Mouse (Mus musculus): ENCODE measurements around the gene Unc13a. TPM values are rescaled to one million over a fixed set of nuclear protein-coding genes. Genes with fewer than 3 reads are reported as not detected.

Unc13a gene
- polyA plus RNA-seq, 1 experiment from 2014 or later: 0.41 TPM

DNA sequence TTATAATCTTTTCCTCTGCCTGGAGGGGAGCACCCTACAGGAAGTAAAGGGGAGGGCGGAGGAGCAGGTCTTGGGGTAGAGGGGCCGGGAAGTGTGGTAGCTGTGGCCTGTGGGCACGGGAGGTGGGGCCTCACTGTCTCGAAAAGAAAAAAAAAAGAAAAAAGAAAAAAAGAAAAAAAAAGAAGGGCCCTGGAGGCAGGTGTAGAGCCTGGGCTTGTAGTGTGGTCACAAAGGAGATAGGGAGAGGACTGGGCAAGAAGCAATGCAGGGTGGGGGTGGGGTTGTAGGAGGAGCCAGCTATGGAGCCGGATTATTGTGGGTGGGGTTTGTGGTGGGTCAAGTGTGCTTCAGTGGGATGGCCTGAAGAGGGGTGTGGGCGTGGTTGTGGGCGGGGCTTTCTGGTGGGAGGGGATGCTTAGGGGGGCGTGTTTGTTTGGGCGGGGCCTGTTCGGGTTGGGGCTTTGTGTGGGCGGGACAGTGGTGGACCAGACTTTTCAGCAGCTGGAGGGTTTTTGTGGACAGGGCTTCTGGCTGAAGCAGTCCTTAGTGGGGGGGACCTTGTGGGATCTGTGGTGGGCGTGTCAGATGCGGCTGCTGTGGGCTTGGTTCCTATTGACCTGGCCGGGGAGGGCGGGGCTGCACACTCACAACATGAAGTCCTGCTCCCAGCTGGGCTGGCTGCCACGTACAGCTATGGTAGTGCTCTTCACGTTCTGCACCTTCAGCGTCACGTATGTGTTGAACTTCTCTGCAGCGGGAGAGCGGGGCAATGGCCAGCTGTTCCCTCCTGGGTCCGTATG, 6.0 kb downstream of the Unc13a start:
- H3K4me3 ChIP-seq (ENCODE audit: low read depth, low read length): peak overlapping the region; percentile 40
- 3% methylated on average over 22 of the region's 22 CpGs for WGBS

DNA sequence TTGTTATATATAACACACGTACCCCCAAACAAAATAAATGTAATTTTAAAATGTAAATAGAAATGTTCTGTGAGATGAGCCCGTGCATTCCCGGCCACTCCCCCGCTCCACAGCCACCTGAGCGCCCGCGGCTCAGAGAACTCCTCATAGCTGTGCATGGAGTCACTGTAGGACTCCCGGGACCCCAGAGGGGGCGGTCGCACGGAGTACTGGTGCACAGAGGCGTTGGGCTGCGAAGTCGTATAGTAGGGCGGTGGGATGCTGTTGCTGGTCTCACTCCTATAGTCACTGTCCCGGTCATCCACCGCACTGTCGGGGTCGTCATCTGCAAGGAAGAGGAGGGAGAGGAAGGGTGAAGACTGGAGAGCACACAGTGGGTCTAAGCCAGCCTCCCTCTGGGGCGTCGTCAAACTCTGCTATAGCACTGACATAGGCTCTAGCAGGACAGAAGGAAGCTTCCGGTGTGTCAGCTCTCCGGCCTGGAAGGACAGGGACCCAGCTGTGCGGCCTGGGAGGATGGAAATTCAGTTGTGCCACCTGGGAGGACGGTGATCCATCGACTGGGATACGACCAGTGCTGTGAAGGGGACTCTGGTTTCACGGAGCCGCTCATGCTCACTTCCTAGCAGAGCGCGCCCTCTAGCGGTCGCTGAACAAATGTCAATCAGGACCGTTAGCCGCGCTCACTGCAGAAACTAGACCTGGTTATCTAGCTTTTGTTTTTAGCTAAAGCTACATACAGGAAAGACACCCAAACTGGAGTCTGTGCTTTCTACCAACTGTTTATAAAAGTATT, 11.0 kb downstream of the Unc13a start:
- WGBS: 11% methylated on average over 36 of the region's 36 CpGs
- DNase-seq (ENCODE audit: low spot score): peak; percentile 80
- no peaks in the 10 kb centered on the region for H3K36me3 ChIP-seq (ENCODE audit: control insufficient read depth, insufficient read depth, low read length)
- ATAC-seq (replicated peaks; ENCODE audit: low FRiP score): peak; percentile 54
- H3K9ac ChIP-seq (ENCODE audit: low read depth, low read length): no peak overlapping the region
- peaks cover 4% of the 10 kb centered on the region for H3K4me1 ChIP-seq (replicated peaks; ENCODE audit: control insufficient read depth, insufficient read depth, low read length)
- peaks cover 46% of the 10 kb centered on the region for H3K27me3 ChIP-seq (replicated peaks; ENCODE audit: control insufficient read depth, insufficient read depth, low read length)
- H3K27ac ChIP-seq (ENCODE audit: low read depth, low read length): no peak overlapping the region
- no peaks in the 10 kb centered on the region for H3K9me3 ChIP-seq (ENCODE audit: control insufficient read depth, low read length)
- 0 out of 2 replicates have a peak overlapping the region, but pooled peaks have one; percentile 10 for H3K4me3 ChIP-seq (ENCODE audit: low read depth, low read length)
- peak overlapping the region; percentile 27; the same call in 1 of the 2 replicates for H3K4me2 ChIP-seq

More for the DNA sequence above, 6.0 kb downstream of the Unc13a start:
- H3K36me3 ChIP-seq (ENCODE audit: control insufficient read depth, insufficient read depth, low read length): no peaks in the 10 kb centered on the region
- H3K4me1 ChIP-seq (replicated peaks; ENCODE audit: control insufficient read depth, insufficient read depth, low read length): peaks cover 28% of the 10 kb centered on the region
- H3K4me2 ChIP-seq: peak overlapping the region; percentile 74
- ATAC-seq (replicated peaks; ENCODE audit: low FRiP score) (peak; percentile 79), DNase-seq (ENCODE audit: low spot score) (peak; percentile 96)
- H3K27ac ChIP-seq (ENCODE audit: low read depth, low read length): 0 out of 2 replicates have a peak overlapping the region, but pooled peaks have one; percentile 10
- no peak overlapping the region for H3K9ac ChIP-seq (ENCODE audit: low read depth, low read length)
- H3K27me3 ChIP-seq (replicated peaks; ENCODE audit: control insufficient read depth, insufficient read depth, low read length): peaks cover 38% of the 10 kb centered on the region
- no peaks in the 10 kb centered on the region for H3K9me3 ChIP-seq (ENCODE audit: control insufficient read depth, low read length)

DNA sequence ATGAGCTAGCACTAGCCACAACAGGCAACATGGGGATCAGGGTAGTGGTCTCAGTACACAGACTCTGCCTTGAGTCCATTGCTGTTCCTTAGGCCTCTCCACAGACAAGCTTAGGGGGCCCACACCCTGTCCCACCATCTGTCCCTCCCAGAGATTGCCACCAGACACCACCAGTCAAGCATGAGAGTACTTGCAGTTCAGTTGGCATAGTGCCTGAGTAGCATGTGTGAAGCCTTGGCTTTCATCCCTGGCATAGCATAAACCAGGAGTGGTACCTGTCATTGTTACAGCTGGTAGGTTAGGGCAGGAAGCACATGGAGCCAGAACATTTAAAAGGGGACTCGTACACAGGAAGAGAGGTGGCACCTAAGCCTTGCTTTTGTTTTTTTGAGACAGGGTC, 11.8 kb downstream of the Unc13a start:
- Histone ChIP-seq H3K36me3 (ENCODE audit: control insufficient read depth, insufficient read depth, low read length) (no peaks in the 10 kb centered on the region), H3K4me3 (ENCODE audit: low read depth, low read length) (no peak overlapping the region), H3K27ac (ENCODE audit: low read depth, low read length) (no peak overlapping the region), H3K27me3 (replicated peaks; ENCODE audit: control insufficient read depth, insufficient read depth, low read length) (peaks cover 53% of the 10 kb centered on the region), H3K9me3 (ENCODE audit: control insufficient read depth, low read length) (no peaks in the 10 kb centered on the region), H3K4me2 (no peak overlapping the region), H3K9ac (ENCODE audit: low read depth, low read length) (no peak overlapping the region), H3K4me1 (replicated peaks; ENCODE audit: control insufficient read depth, insufficient read depth, low read length) (no peaks in the 10 kb centered on the region)
- DNase-seq (ENCODE audit: low spot score) (no peak), ATAC-seq (replicated peaks; ENCODE audit: low FRiP score) (no peak)
- 55% methylated on average over 1 of the region's 1 CpGs for WGBS

DNA sequence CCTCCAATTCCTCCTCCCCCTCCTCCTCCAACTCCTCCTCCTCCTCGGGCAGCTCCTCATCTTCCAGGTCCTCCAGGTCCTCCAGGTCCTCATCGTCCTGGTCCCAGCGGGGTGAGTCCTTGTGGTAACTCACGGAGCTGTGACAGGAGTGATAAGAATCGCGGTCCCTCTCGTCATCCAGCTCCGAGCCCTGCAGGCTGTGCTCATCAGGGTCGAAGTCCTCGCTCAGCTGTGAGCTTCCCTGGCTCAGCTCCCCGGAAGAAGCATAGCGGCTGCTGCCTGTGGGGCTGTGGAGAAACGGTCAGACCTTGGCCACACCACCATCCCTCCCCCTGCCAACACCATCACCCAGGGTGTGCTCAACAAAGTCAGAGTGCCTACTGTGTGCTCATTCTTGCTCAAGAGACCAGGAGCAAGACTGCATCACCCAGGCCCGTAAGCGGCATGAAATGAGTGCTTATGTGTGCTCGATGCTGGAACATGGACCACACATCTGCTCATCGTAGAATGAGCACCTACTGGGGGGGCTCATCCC, 13.0 kb downstream of the Unc13a start:
- no peaks in the 10 kb centered on the region for H3K9me3 ChIP-seq (ENCODE audit: control insufficient read depth, low read length)
- H3K4me2 ChIP-seq: peak overlapping the region; percentile 17; the same call in 1 of the 2 replicates
- no peaks in the 10 kb centered on the region for H3K36me3 ChIP-seq (ENCODE audit: control insufficient read depth, insufficient read depth, low read length)
- ATAC-seq (replicated peaks; ENCODE audit: low FRiP score): no peak
- peaks cover 64% of the 10 kb centered on the region for H3K27me3 ChIP-seq (replicated peaks; ENCODE audit: control insufficient read depth, insufficient read depth, low read length)
- 0 out of 2 replicates have a peak overlapping the region, but pooled peaks have one; percentile 7 for H3K4me3 ChIP-seq (ENCODE audit: low read depth, low read length)
- WGBS: 26% methylated on average over 17 of the region's 17 CpGs
- DNase-seq (ENCODE audit: low spot score): no peak
- H3K27ac ChIP-seq (ENCODE audit: low read depth, low read length): no peak overlapping the region
- H3K9ac ChIP-seq (ENCODE audit: low read depth, low read length): no peak overlapping the region
- no peaks in the 10 kb centered on the region for H3K4me1 ChIP-seq (replicated peaks; ENCODE audit: control insufficient read depth, insufficient read depth, low read length)

DNA sequence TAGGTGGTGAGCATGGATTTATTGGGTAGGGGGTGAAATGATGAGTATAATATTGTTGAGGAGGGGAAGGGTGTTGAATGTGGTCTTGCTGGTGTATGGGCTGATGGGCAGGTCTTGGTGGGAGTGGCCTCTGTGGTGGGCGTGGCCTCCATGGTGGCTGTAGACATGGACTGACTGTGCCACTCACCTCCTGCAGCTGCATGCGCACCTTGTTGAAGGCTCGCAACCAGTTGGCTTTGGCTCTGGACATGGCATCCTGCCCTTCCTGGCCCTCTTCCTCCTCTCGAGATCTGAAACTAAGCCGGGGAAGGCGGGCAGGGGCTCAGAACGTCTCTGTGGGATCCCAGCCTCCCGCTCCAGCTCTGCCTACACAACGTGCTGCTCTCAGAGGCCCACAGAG, 13.7 kb downstream of the Unc13a start:
- Histone ChIP-seq H3K4me2 (no peak overlapping the region; the same call in 1 of the 2 replicates), H3K27ac (ENCODE audit: low read depth, low read length) (no peak overlapping the region), H3K4me3 (ENCODE audit: low read depth, low read length) (no peak overlapping the region), H3K4me1 (replicated peaks; ENCODE audit: control insufficient read depth, insufficient read depth, low read length) (no peaks in the 10 kb centered on the region), H3K27me3 (replicated peaks; ENCODE audit: control insufficient read depth, insufficient read depth, low read length) (peaks cover 65% of the 10 kb centered on the region), H3K9me3 (ENCODE audit: control insufficient read depth, low read length) (no peaks in the 10 kb centered on the region), H3K36me3 (ENCODE audit: control insufficient read depth, insufficient read depth, low read length) (no peaks in the 10 kb centered on the region), H3K9ac (ENCODE audit: low read depth, low read length) (no peak overlapping the region)
- no peak for ATAC-seq (replicated peaks; ENCODE audit: low FRiP score)
- no peak for DNase-seq (ENCODE audit: low spot score)
- 25% methylated on average over 9 of the region's 9 CpGs for WGBS

DNA sequence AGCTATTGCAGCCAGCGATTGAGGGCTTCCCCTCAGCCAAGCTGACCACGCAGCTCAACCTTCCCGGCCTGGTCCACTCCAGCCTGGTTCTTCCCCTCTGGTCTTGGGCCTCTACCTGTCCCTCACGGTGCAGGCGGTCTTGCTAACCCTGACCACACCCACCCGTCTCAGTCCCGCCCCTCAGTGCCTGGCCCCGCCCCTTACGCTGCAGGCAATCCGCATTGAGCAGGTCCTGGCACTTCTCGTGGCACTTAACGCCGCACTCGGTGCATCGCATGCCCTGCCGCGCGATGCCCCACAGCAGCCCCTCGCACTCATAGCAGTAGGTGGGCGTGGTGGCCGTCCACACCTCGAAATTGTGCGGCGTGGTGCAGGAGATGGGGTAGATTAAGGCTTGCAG, 17.0 kb downstream of the Unc13a start:
- Histone ChIP-seq H3K4me3 (ENCODE audit: low read depth, low read length) (no peak overlapping the region), H3K4me1 (replicated peaks; ENCODE audit: control insufficient read depth, insufficient read depth, low read length) (no peaks in the 10 kb centered on the region), H3K9me3 (ENCODE audit: control insufficient read depth, low read length) (no peaks in the 10 kb centered on the region), H3K4me2 (peak overlapping the region; percentile 36), H3K27ac (ENCODE audit: low read depth, low read length) (no peak overlapping the region), H3K36me3 (ENCODE audit: control insufficient read depth, insufficient read depth, low read length) (no peaks in the 10 kb centered on the region), H3K27me3 (replicated peaks; ENCODE audit: control insufficient read depth, insufficient read depth, low read length) (peaks cover 62% of the 10 kb centered on the region), H3K9ac (ENCODE audit: low read depth, low read length) (no peak overlapping the region)
- DNase-seq (ENCODE audit: low spot score) (peak; percentile 74), ATAC-seq (replicated peaks; ENCODE audit: low FRiP score) (peak; percentile 51)
- 2% methylated on average over 24 of the region's 24 CpGs for WGBS

DNA sequence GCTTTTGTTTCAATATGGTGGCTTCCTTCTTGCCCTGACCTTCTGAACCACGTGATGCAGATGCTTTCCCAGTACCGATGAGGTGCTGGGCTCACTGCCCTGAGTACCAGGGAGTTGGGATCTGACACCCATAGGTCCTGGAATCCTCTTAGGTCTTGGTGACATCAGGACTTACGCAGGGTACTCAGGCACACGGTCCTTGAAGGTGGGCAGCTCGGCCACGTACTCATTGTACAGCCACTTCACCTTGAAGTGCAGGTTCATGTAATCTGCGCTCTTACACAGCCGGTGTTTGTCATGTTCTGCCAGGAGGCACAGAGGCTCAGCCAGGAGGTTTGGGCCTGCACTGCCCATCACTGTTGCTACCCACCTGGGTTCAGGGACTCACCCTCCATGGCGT, 26.0 kb downstream of the Unc13a start:
- Histone ChIP-seq H3K4me1 (replicated peaks; ENCODE audit: control insufficient read depth, insufficient read depth, low read length) (no peaks in the 10 kb centered on the region), H3K9me3 (ENCODE audit: control insufficient read depth, low read length) (no peaks in the 10 kb centered on the region), H3K27me3 (replicated peaks; ENCODE audit: control insufficient read depth, insufficient read depth, low read length) (no peaks in the 10 kb centered on the region; the same call in 1 of the 2 replicates), H3K4me2 (no peak overlapping the region), H3K9ac (ENCODE audit: low read depth, low read length) (no peak overlapping the region), H3K4me3 (ENCODE audit: low read depth, low read length) (no peak overlapping the region), H3K27ac (ENCODE audit: low read depth, low read length) (no peak overlapping the region), H3K36me3 (ENCODE audit: control insufficient read depth, insufficient read depth, low read length) (no peaks in the 10 kb centered on the region)
- DNase-seq (ENCODE audit: low spot score) (no peak), ATAC-seq (replicated peaks; ENCODE audit: low FRiP score) (no peak)
- WGBS: 75% methylated on average over 9 of the region's 9 CpGs

DNA sequence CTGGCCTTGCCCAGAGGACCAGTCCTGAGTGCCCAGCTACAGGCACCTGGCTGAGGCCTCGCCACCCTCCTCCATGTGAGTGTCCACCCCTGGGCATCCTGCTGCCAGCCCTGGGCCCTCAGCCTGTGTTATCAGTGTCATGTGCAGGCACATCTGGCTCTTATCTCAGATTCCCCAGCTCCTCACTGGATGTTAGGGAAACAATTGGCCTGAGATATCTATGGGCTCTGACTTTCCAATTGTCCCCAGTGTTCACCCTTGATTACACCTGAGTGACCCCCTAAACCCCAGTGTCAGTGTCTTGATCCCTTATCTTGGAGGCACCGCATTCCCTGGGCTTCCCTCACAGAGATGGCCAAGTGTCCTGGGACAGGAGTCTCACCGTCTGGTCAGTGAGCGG, 32.2 kb downstream of the Unc13a start:
- H3K4me3 ChIP-seq (ENCODE audit: low read depth, low read length): no peak overlapping the region
- WGBS: 60% methylated on average over 4 of the region's 4 CpGs
- DNase-seq (ENCODE audit: low spot score) (no peak), ATAC-seq (replicated peaks; ENCODE audit: low FRiP score) (no peak)
- no peak overlapping the region for H3K9ac ChIP-seq (ENCODE audit: low read depth, low read length)
- H3K36me3 ChIP-seq (ENCODE audit: control insufficient read depth, insufficient read depth, low read length): no peaks in the 10 kb centered on the region
- H3K27ac ChIP-seq (ENCODE audit: low read depth, low read length): no peak overlapping the region
- H3K9me3 ChIP-seq (ENCODE audit: control insufficient read depth, low read length): no peaks in the 10 kb centered on the region
- H3K27me3 ChIP-seq (replicated peaks; ENCODE audit: control insufficient read depth, insufficient read depth, low read length): peaks cover 21% of the 10 kb centered on the region
- H3K4me2 ChIP-seq: no peak overlapping the region
- no peaks in the 10 kb centered on the region; the same call in none of the 2 replicates for H3K4me1 ChIP-seq (replicated peaks; ENCODE audit: control insufficient read depth, insufficient read depth, low read length)

All from liver, embryonic 11.5 days (tissue).